Mouse (Mus musculus) heart, postnatal 4 days (tissue): ENCODE data around the gene Msh4. TPM values are rescaled to one million over a fixed set of nuclear protein-coding genes. Genes with fewer than 3 reads are reported as not detected.
"Not testable (repeated sequence)": the region's sequence is repeated elsewhere in the genome, so short reads cannot be mapped to it uniquely, and the experiment has no call there.

Source experiments
- DNase-seq: peaks from one replicate; pipeline ENCODE4 v3.0.0; 2021
- total RNA-seq, 2 experiments: library from RNA; stranded (reverse); gene quantifications; 2 replicates each; pipeline ENCODE4 v1.2.3; 2021

The Msh4 gene
- total RNA-seq, 2 experiments from 2014 or later = 0.29 to 0.31 TPM

DNA sequence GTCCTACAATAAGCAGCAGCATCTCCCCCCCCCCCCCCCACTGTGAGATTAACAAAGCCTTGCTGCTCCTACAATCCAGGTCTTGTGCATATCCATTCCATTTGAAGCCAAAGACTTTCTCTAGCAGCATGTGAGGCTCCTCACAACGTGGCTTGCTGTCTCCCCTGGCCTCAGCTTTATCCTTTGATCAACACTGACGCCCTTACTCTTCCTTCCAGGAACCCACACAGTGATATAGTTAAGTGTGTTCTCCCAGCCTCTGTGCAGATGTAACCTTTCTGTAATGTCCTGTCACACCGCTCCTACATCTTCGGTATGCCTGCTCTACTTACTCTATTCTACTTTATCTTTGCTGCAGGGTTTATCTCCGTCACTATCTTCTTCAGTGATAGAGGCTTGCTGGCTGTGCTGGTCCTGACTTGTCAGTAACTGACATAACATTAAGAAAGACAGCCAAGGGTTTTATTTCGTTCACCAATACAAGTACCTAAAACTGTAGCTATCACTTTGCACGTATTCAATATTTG is 58.7 kb downstream of the Msh4 start:
- DNase-seq = no peak

DNA sequence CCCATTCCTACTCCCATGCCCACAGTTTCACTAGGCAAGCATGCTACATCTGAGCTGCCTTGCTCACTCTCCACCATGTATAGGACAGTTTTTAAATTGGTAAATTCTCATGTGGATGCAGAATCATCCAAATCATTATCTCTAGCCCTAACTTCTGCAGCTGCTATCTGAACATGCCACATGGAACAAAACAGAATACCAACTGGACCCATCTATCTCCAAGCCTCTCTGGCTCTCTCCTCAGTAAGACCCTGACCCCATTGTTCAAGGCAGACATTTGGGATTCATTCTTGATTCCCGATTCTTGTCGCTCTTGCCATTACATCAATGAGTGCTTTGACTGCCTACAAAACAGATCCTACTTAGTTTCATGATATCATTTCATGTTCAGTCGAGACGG is 59.8 kb downstream of the Msh4 start:
- DNase-seq = no peak

DNA sequence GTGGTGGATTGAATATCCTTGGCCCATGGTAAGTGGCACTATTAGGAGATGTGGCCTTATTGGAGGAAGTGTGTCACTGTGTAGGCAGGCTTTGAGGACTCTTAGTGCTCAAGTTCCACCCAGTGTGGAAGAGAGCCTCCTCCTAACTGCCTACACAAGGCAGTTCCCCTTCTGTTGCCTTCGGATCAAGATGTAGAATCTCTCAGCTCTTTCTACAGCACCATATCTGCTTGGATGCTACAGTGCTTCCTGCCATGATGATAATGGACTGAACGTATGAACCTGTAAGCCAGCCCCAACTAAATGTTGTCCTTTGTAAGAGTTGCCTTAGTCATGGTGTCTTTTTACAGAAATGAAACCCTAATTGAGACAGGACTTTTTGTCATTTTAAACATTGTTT is 60.4 kb downstream of the Msh4 start:
- DNase-seq = no peak

DNA sequence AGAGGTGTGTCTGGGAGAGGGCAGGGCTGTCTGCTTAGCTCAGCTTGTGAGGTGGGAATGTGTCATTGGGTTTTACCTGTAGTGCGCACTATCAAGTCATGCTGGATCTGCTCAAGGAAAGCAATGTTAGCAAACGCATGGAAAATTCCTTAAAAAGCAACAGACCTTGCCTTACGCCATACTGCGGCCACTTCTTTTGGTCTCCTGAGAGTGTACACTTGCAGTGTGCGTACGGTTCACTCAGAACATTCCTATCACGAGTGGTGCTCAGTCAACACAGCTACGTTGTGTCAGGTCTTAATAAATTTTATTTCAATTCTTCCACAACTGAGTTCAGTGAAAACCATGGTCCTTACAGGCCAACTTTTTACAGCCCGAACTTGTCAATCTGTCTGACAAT is 61.2 kb downstream of the Msh4 start:
- DNase-seq = no peak

DNA sequence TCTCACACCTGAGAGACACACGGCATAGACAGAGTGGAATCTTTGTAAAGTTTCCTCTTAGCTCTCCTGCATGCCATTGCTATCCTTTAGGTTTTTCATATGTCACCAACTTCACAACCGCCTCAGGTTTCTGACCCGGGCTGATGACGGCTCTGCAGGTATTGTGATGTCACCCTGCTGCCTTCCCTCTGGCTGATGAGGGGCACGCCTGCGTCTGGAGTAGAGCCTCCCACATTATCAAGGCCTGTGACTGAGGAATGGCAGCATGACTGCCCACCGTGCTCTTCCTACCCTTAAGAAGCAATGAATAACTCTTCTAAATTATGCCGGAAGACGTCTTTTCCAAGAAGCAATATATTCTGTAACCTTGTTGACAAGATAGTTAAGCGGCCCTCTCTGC is 61.9 kb downstream of the Msh4 start, which contains the start of gene Asb17:
Gene Asb17, plus strand, starts transcription at position 180 of the 400 bp plus-strand sequence.
- DNase-seq = no peak

DNA sequence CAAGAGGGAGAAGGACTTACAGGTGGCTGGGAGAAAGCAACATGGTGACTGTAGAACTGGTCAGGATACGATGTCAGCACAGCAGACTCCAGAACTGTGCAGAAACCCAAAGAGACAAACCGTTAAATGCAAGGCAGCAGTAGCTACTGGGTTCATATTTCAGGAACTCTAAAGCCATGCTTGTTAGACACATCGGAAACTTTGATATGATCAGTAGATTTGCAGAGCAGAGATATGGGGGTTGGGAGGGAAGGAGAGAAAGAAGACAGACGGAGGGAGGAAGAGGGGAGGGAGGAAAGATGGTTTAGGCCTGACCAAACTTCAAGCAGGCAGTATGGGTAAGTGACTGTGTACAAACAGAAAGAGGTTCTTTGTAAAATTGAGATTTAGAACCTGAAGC is 68.3 kb downstream of the Msh4 start:
- no peak for DNase-seq

DNA sequence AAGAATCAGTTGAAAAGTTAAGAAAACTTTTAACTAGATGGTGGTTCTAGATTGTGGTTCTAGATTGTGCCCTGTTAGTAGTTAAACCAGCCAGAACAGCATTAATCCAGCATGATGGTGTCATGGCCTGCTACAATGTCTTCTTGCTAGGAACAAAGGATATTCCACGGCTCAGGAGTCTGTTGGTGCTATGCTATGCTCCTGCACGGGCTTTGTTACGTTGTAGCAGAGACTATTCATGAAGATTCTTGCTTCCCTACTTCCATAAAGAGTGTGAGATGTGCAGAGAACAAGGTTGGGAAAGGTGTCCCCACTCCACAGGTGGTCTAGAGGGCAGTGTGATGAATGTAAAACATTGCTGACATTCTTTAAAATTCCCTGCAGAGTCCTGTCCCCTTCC is 69.6 kb downstream of the Msh4 start:
- no peak for DNase-seq

DNA sequence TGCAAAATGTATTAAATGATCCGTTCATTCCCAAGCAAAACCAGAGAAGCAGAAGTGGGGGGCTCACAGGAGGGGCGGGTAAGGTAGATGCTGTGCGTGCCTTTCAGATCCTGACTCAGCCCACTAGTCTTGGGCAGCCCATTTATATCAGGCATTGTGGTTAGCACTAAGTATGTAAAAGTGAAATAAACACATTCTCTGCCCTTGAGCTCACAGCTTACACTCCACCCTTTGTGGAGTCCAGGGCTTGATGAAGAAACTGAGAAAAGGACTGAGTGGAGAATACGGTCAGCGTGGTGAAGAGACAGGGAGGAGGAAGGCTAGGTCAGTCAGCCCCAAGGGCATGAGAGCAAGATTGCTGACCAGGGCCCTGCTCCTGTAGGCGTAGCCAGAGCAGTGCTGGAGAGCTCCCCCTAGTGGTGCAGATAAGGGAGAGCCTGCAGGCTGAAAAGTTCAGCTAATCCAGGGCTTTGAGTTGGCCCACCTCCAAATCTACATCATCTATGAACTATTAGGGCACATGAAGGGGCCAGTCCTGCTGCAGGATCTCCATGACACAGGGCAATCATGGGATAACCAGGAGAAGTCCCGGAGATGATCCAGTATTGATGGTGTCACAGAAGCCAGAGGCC is 70.4 kb downstream of the Msh4 start:
- DNase-seq = peak; percentile 82

DNA sequence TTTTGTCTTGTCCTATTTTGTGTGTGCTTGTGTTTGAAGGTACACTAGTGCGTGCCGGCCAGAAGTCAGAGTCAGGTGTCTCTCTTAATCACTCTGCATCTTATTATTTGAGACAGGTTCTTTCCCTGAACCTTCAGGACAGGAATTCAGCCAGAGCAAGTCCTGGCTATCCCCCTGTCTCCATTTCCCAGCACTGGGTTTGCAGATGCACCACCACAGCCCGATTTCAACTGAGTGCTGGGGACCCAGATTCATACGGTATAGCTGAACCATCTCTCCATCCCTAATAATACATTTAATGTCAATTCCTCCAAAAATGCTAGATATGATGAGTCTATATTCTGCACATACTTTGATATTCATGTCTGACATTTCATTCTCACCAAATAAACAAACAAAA is 71.9 kb downstream of the Msh4 start:
- no peak for DNase-seq

DNA sequence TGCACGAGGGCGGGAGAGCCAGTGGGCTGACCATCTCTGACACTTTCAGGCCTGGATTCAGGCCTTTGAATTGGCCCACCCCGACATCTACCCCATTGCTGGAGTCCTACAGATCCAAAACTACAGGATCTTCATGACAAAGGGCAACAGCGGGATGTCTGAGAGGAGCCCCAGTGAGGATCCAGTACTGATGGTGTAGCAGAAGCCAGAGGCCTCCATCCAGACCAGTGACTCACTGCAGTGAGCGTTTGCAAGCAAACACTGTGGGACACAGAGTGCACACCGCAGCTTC is 73.3 kb downstream of the Msh4 start:
- DNase-seq = no peak

DNA sequence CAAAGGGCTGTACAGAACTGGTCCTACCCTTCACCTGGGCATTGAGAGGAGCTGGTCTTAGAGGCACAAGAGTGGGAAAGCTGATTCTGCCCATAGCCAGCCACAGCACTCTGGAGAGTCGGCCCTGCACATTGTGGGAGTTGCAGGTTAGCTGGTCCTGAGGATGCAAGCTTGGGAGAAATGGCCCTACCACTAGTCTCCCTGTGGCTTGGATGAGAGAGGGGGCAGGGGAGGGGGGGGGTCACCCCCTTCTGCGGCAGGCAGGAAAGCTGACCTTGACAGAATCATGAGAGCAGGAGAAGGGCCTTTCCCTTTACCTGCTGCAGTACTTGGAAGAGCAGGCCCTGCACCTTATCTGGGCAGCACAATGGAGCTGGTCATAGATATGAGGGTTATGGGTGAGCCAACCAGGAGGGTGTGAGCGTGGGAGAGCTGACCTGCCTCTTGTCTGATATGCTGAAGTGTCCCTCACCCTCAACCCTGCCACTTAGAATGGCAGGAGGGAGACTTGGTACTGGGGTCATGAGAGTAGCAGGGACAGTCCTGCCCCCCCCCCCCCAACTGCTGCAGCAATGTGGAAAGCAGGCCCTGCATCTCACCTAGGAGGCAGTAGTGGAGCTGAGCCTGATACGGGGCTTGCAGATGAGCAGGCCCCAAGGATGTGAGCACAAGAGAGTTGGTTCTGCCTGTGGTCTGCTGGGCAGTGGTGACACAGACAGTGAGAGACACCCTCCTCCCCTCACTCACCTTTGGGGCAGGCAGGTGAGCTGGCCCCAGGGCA is 73.9 kb downstream of the Msh4 start:
- no peak for DNase-seq

DNA sequence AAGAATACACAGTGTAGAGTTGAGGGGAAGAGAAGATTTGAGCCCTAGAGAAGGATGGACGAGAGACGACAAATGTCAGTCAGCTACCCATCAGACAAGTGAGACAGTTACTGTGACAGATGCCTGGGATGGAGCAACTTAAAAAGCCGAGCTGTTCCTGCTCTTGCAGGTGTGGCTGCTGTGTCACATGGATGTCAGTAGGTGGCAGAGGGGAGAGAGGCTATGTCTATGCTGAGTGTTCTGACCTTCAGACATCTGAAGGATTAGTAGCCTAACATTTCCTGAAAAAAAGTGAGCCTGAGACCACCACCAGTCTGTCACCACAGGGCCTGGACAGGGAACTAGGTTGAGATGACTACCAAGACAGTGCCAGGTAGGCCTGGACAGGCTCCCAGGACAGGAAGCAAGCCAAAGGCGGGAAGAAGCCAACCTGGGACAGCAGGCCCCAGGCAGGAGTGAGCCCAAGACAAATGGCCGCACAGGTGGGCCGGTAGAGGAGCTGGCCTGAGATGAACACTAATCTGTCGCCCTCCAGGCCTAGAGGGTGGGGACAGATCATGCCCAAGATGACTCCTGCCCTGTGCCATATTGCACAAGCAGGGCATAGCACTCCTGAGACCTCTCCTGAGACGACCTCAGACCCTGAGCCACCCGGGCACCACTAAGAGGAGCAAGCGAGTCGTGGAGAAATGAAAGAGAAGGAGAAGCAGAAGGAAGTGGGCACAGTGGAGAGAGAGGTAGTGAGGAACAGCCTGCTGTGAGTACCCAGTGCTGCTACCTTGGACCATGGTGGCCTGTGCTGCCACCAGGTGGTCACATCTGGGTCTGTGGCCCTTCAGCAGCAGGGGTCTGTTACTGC is 74.7 kb downstream of the Msh4 start:
- peak; percentile 20 for DNase-seq

DNA sequence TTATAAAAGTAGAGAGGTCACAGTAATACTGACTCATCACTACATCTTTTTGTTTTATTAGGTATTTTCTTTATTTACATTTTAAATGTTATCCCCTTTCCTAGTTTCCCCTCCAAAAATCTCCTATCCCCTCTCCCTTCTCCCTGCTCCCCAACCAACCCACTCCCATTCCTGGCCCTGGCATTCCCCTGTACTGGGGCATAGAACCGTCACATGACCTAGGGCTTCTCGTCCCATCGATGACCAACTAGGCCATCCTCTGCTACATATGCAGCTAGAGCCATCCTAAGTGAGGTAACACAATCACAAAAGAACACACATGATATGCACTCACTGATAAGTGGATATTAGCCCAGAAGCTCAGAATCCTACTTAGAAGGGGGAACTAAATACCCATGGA is 76.2 kb downstream of the Msh4 start:
- not testable (repeated sequence) for DNase-seq

DNA sequence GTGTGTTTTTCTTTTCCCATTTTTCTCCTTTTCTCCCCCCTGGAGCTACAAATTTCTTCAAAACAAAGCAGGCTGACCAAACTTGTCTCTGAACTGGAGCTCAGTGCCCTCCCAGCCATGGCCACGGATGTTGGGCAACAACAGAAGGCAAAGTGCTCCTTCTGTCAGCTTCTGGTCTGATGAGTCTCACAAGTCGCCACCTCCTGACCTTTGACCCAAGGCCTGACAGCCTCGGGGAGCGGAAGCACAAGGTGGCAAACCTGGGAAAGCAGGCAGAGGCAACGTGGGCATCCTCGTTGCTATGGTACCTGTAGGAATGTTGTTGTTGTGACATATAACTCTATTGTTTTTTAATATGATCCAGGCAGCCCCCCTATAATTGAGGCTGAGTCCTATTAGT is 79.3 kb downstream of the Msh4 start:
- no peak for DNase-seq

DNA sequence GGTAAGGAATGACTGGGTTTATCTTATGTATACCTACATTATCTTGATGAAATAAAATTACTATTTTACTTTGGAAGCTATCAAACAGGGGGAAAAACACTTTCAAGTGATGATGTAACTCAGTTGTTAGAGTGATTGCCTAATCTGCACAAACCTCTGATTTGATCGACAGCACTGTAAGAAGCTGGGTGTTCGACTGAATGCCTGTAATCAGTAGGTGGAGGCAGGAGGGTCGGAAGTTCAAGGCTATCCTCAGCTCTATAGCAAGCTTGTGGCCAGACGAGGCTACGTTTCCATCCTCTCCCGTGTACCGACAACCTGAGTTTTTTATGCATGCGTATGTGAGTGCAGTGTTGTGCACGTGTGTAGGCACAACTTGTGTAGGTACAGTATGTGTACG is 80.7 kb downstream of the Msh4 start:
- DNase-seq = no peak

DNA sequence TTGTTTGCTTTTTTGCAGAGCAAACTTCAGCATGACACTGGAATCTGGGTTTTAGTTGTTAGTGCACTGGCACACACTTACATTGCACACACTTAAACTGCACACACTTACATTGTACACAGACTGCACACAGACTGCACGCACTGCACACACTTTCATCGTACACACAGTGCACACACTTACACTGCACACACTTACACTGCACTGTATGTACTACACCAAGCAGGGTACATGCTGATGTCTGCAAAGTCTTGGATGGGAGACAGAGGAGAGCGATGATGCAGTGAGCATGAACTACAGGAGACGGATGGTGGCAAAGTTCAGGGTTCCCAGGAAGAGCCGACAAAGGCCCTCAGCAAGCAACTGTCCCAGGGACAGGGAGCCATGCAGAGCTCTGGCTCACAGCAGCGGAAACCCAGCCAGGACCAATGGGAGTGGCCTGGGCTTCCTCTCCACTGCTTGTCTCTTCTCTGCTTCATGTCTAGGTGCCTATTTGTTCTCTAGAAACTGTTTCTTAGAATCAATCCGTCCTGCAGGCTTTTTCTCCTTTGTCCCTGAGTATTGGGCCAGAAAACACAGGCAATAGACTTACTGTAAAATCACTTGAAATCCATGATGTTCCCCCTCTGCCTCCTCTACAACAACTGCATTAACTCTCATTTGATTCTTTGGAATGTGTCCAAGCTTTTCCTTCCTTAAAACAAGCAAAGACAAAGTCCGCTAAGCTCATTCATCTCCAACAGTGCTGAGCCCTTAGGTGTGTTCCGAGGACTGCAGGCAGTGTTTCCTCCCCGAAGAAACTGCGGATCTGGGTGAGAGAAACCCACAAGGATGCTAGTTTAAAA is 82.0 kb downstream of the Msh4 start:
- DNase-seq = no peak

DNA sequence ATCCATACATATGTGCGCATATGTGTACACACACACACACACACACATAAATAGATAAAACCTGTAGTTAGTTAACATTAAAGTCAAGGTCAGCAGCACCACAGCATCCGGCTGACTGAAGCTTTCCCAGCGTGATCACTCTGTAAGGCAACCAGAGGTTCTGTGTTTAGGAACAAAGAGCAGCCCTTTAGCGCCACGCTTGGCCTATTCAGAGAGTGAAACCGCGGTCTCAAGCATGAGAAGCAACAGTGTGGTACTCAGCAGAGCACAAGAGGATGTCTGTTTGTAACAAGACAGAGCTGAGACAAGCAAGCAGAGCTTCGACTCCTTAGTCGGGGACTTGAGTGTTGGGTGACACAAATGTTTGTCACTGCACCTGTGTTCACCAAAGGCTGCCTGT is 86.5 kb downstream of the Msh4 start:
- no peak for DNase-seq

DNA sequence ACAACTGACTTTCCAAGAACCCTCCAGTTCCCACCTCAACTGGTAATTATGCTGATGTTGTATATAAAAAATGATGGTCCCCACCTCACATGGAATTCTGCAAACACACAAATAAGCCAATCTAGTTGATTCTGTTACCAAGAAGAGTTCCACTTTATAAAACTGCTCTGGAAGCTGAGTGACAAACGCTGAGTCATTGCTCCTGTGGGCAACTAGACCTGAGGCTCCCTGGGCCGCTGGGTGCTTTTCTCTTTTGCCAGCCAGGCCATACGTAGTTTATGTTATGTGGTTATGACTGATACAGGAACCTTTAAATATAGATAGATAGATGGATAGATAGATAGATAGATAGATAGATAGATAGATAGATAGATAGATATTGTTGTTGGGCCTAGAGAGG is 87.2 kb downstream of the Msh4 start:
- DNase-seq = no peak

DNA sequence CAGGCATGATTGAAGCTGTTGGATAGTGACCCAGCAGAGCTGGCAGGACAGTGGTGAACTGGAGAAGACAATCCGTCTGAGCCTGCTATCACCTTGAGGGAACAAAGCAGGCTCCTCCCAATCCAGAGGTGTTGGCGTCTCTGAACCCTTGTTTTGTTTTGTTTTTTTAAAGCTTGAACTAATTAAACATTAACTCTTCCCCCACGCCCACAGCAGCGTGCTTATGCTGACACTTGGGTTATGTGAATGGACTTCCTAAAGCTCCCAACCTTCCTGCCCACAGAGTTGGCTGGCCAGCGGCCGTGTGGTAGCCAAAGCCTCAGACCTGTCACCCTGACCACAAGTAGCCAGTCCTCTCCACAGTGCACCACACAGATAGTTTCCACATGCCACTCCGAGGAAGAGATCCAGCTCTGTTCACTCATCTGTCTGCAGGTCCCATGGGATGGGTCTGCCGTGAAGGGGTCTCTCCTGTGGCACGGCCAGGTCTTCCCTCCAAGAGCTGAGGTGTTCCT is 88.5 kb downstream of the Msh4 start:
- DNase-seq = no peak

DNA sequence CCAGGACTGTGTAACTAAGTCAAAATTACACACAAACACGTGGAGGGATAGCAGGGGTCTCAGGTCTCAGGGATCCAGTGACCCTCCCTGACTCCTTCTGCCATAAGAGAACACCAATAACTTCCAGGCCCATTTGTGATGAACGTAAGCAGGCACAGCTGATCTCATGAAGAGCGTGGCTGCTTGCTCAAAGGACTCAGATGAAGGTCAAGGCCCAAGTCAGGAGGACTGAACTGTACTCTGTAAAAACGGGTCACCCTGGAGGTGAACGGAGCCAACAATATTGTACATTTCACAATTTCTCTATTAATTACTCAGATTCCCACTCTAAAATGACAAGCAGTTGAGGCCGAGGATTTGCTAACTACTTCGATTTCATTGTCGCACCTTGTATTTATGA is 91.9 kb downstream of the Msh4 start:
- no peak for DNase-seq

DNA sequence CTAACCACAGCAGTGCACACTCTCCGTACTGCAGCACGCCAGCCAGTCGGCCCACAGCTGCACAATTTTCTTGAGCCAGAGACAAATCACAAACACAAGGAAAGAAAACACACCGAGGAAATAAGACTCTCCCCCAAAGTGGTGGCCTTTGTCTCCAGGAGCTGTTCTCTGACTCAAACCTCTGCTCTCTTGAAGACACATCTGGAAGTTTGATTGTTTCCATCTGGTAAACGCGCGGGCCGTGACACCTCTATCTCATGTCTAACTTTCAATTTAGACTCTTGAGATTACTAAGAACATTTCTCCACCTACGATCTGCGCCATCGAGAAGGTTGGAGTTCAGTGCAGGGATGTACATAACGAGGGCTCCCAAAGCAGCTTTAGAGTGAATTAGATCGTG is 97.5 kb downstream of the Msh4 start:
- no peak for DNase-seq

DNA sequence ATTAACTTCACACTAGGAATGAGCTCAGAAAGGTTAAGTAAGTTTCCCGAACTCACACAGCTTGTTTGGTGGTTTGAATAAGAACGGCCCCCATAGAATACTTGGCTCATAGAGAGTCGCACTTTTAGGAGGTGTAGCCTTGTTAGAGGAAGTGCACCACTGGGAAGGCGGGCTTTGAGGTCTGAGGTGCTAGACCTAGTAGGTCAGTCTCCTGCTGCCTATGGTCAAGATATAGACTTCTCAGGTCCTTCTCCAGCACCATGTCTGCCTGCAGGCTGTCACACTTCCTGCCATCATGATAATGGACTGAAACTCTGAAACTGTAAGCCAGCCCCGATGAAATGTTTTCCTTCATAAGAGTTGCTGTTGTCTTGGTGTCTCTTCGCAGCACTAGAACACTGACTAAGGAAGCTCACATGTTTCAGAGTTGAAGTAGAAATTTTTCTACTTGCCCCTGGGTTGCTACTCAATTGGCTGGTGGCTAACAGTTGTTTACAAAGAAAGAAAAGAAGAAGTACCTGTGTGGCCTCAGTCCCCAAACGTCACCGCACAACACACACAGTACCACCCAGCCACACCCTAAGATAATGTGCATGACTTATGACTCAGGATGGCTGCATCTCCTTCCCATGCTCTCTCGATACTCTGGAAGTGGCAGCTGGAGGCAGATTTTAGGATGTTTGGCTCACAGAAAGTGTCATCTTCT is 98.3 kb downstream of the Msh4 start:
- no peak for DNase-seq
